Mouse (Mus musculus): ENCODE results near the gene Ppl. TPM values are rescaled to one million over a fixed set of nuclear protein-coding genes. Genes with fewer than 3 reads are reported as not detected.

Ppl gene
- polyA plus RNA-seq, 1 experiment from 2014 or later, result 0.54 TPM

- no peak for ATAC-seq
- Histone ChIP-seq H3K9me3 (ENCODE audit: low read length) (no peaks in the 10 kb centered on the region), H3K27me3 (ENCODE audit: insufficient read depth, low read length) (no peaks in the 10 kb centered on the region), H3K36me3 (replicated peaks; ENCODE audit: insufficient read depth, low read length) (peaks cover 93% of the 10 kb centered on the region), H3K27ac (ENCODE audit: low read depth) (no peak overlapping the region), H3K4me1 (ENCODE audit: insufficient read depth) (no peaks in the 10 kb centered on the region), H3K4me2 (ENCODE audit: low read depth, low read length) (no peak overlapping the region), H3K4me3 (ENCODE audit: low read depth, low read length) (no peak overlapping the region), H3K9ac (replicated peaks) (no peak overlapping the region)
- TF ChIP-seq EP300 (IDR thresholded peaks at IDR 0.05; ENCODE audit: low read depth), result no peak
- no peak for TF ChIP-seq CTCF (IDR thresholded peaks at IDR 0.05; ENCODE audit: low read depth)
- no peak for DNase-seq
- WGBS (ENCODE audit: insufficient replicate concordance), result 82% methylated on average over 5 of the region's 5 CpGs
Observed at GRCm38 (mm10) chr16:5036649-5037234, 95.5 kb downstream of the Ppl start.

Other genes starting within 250 kb of the Ppl start
- 34.8 and 36.7 TPM in 2 replicates for gene Mgrn1, start 246.2 kb downstream of the Ppl start, polyA plus RNA-seq (2015; fragmentation: Nextera tagmentation; extraction: Ambion mirVana)
- 38.9 and 40.2 TPM in 2 replicates for gene Nudt16l1, start 193.7 kb downstream of the Ppl start, polyA plus RNA-seq (2015; fragmentation: Nextera tagmentation; extraction: Ambion mirVana)
- gene Anks3, start 168.2 kb downstream of the Ppl start, polyA plus RNA-seq (2015; fragmentation: Nextera tagmentation; extraction: Ambion mirVana), result 10.5 and 13.0 TPM in 2 replicates
- gene Sept12, start 134.6 kb downstream of the Ppl start, polyA plus RNA-seq (2015; fragmentation: Nextera tagmentation; extraction: Ambion mirVana), result not detected in 2 replicates
- 23.6 and 23.7 TPM in 2 replicates for gene Smim22, start 125.1 kb downstream of the Ppl start, polyA plus RNA-seq (2015; fragmentation: Nextera tagmentation; extraction: Ambion mirVana)
- gene Rogdi, start 118.9 kb downstream of the Ppl start, polyA plus RNA-seq (2015; fragmentation: Nextera tagmentation; extraction: Ambion mirVana), result 105 and 114 TPM in 2 replicates
- 31.4 and 35.7 TPM in 2 replicates for gene Glyr1, start 82.6 kb downstream of the Ppl start, polyA plus RNA-seq (2015; fragmentation: Nextera tagmentation; extraction: Ambion mirVana)
- 6.4 and 6.5 TPM in 2 replicates for gene Ubn1, start 82.4 kb downstream of the Ppl start, polyA plus RNA-seq (2015; fragmentation: Nextera tagmentation; extraction: Ambion mirVana)
- 0.04 TPM in 1 of 2 replicates, not detected in the other for gene Sec14l5, start 14.7 kb upstream of the Ppl start, polyA plus RNA-seq (2015; fragmentation: Nextera tagmentation; extraction: Ambion mirVana)
- 7.3 and 7.7 TPM in 2 replicates for gene Nagpa, start 71.6 kb upstream of the Ppl start, polyA plus RNA-seq (2015; fragmentation: Nextera tagmentation; extraction: Ambion mirVana)
- gene AU021092, start 89.9 kb upstream of the Ppl start, polyA plus RNA-seq (2015; fragmentation: Nextera tagmentation; extraction: Ambion mirVana), result 1.8 and 2.4 TPM in 2 replicates
- gene Alg1, start 101.2 kb upstream of the Ppl start, polyA plus RNA-seq (2015; fragmentation: Nextera tagmentation; extraction: Ambion mirVana), result 16.3 and 16.9 TPM in 2 replicates
- gene Eef2kmt, start 123.6 kb upstream of the Ppl start, polyA plus RNA-seq (2015; fragmentation: Nextera tagmentation; extraction: Ambion mirVana), result 8.3 and 8.9 TPM in 2 replicates

All from liver, postnatal 0 days (tissue).